Mouse (Mus musculus): Measurements from ENCODE around the gene Ptprf.

DNA sequence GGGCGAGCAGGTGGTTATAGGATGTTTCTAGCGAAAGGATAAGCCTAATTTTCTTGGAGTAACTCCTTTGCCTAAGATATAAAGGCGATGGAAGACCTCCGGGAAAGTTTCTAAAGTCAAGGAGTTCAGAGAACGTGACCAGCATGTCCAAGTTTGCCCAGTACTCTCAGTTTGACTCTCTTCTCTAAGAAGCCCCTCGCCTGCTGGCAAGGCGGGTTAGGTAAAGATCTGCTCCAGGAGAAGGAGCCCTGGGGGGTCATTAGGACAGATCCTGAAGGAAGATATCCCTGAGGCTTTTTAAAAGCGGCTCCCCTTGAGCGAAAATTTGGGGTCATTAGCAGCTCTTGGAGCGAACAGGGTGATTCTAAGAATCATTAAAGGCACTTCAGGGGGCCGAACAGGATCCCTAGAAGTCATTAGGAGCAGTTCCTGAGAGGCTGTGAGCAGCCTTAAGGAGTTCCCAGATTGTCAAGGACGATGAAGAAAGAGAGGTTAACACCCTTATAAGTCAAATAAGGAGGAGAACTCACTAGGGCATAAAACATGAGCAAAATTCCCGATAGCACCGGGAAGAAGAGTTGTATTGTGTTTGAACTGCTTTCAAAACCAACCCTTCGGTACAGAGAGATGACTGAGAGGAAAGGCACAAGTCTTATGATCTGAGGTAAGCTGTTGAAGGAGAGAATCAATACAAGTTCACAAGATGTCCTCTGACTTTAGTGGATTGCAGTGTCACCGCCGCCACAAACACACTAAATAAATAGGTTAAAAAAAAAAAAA lies 110.7 kb downstream of the Ptprf start:
- TF ChIP-seq CTCF (IDR thresholded peaks at IDR 0.05; ENCODE audit: borderline replicate concordance, control insufficient read depth, extremely low read depth, insufficient read depth, low read length, poor library complexity) (no peak), POLR2A (IDR thresholded peaks at IDR 0.05; ENCODE audit: control insufficient read depth, extremely low read depth, insufficient read depth, low read length, poor library complexity) (no peak)

All from thymus, adult 2 months (tissue).